Mouse (Mus musculus) small intestine, adult 2 months (tissue): ENCODE measurements around the gene Astn1.

Source experiments
- CTCF ChIP-seq: fragments of 200-500 bp; IDR thresholded peaks from 2 replicates; pipeline ENCODE4 v1.5.1; 2012; ENCODE audit warnings: low read depth, mild to moderate bottlenecking, control low read depth, inconsistent platforms, low read length, moderate library complexity, mixed read lengths; ENCODE audit not compliant: insufficient replicate concordance, insufficient read length; ENCODE audit errors: extremely low read depth
- POLR2A ChIP-seq: fragments of 200-500 bp; IDR thresholded peaks from 2 replicates; pipeline ENCODE4 v1.6.1; 2012; ENCODE audit warnings: low read depth, mild to moderate bottlenecking, control low read depth, inconsistent platforms, low read length, moderate library complexity

- TF ChIP-seq CTCF (no peak), POLR2A (no peak)
These were observed 90.6 kb downstream of the Astn1 start for GRCm38 (mm10) chr1:158452675-158453074.
